17 mouse cellular contexts compared by ENCODE assay signal in genomic region chr15:88570697-88571096, GRCm38 (mm10). TPM values are rescaled to one million over a fixed set of nuclear protein-coding genes. Genes with fewer than 3 reads are reported as not detected.
A peak's percentile ranks its signal among the peaks of the same experiment; 100 is the strongest.
DNase-seq lines count a peak whose midpoint lies in the region; ATAC-seq and TF ChIP-seq lines count a peak whose summit lies in the region.
"Had no signal": no experiment of that assay in that cellular context is flagged by ENCODE, and none has a peak within 500 bp of the region (broad histone marks: within the 10 kb centered on the region; RNA-seq: fewer than 3 reads in every experiment).

No protein-coding gene starts in this region.

- DNase-seq in cerebellum, adult 2 months, result peak; percentile 59 to 63
- no peak for DNase-seq in cerebellum, adult 9-10 months
- no peak for DNase-seq in left cerebral cortex, adult 2 months (ENCODE audit: extremely low spot score in 1 of 2, low spot score in 2 of 2)
- no peak for DNase-seq in left cerebral cortex, postnatal 10 days (ENCODE audit: extremely low spot score in 1 of 2, low spot score in 2 of 2)
- peak; percentile 75 for DNase-seq in retina, embryonic 14.5 days (ENCODE audit: low spot score)
- DNase-seq: adrenal gland, postnatal 10 days; forebrain, postnatal 0 days; gastrocnemius, postnatal 36 days; kidney, postnatal 14 days; lung, postnatal 36 days had no signal

- no peaks in the 10 kb centered on the region for H3K27me3 ChIP-seq in cerebellum, adult 2 months (ENCODE audit: control insufficient read depth, insufficient read depth, low read length)
- no peaks in the 10 kb centered on the region for H3K27me3 ChIP-seq in hindbrain, embryonic 13.5 days
- H3K27me3 ChIP-seq in kidney, embryonic 16.5 days (ENCODE audit: insufficient read depth, low read length), result no peaks in the 10 kb centered on the region
- H3K27me3 ChIP-seq in liver, embryonic 12.5 days (replicated peaks), result no peaks in the 10 kb centered on the region
- H3K27me3 ChIP-seq: heart, embryonic 13.5 days; liver, embryonic 15.5 days had no signal

- no peaks in the 10 kb centered on the region for H3K9me3 ChIP-seq in hindbrain, embryonic 13.5 days
- H3K9me3 ChIP-seq in kidney, embryonic 16.5 days (ENCODE audit: low read length), result no peaks in the 10 kb centered on the region
- no peaks in the 10 kb centered on the region for H3K9me3 ChIP-seq in liver, embryonic 12.5 days (replicated peaks)
- H3K9me3 ChIP-seq: heart, embryonic 13.5 days had no signal

- WGBS in cerebellum, adult 2 months, result 19% methylated on average over 17 of the region's 17 CpGs
- WGBS in hindbrain, embryonic 13.5 days, result 47% methylated on average over 17 of the region's 17 CpGs
- WGBS in kidney, embryonic 16.5 days, result 60% methylated on average over 17 of the region's 17 CpGs
- WGBS in liver, embryonic 12.5 days (ENCODE audit: insufficient replicate concordance), result 61% methylated on average over 17 of the region's 17 CpGs

- ATAC-seq in hindbrain, embryonic 13.5 days (ENCODE audit: low FRiP score), result no peak; the same call in 1 of the 2 replicates
- ATAC-seq in kidney, embryonic 16.5 days (ENCODE audit: low FRiP score, low TSS enrichment), result no peak
- no peak for ATAC-seq in liver, embryonic 12.5 days
- ATAC-seq: forebrain, postnatal 0 days had no signal

- no peak for TF ChIP-seq POLR2A in cerebellum, adult 2 months (IDR thresholded peaks at IDR 0.05; ENCODE audit: borderline replicate concordance, insufficient read depth, low read length)

- H3K4me2 ChIP-seq in hindbrain, embryonic 13.5 days, result no peak overlapping the region
- H3K4me2 ChIP-seq in kidney, embryonic 16.5 days (replicated peaks; ENCODE audit: low read depth, low read length), result no peak overlapping the region
- no peak overlapping the region for H3K4me2 ChIP-seq in liver, embryonic 12.5 days
- H3K4me2 ChIP-seq: heart, embryonic 13.5 days; liver, embryonic 15.5 days had no signal

- no peak overlapping the region for H3K27ac ChIP-seq in cerebellum, adult 2 months (ENCODE audit: insufficient read depth, low read length)
- no peak overlapping the region for H3K27ac ChIP-seq in left cerebral cortex, adult 2 months
- H3K27ac ChIP-seq in hindbrain, embryonic 13.5 days, result peak overlapping the region; percentile 35; the same call in 1 of the 2 replicates
- no peak overlapping the region for H3K27ac ChIP-seq in kidney, embryonic 16.5 days (ENCODE audit: low read length)
- no peak overlapping the region for H3K27ac ChIP-seq in liver, embryonic 12.5 days
- H3K27ac ChIP-seq: heart, embryonic 13.5 days; liver, embryonic 15.5 days had no signal

- peak overlapping the region; percentile 13; the same call in 1 of the 2 replicates for H3K9ac ChIP-seq in hindbrain, embryonic 13.5 days
- no peak overlapping the region for H3K9ac ChIP-seq in kidney, embryonic 16.5 days (replicated peaks; ENCODE audit: low read length)
- no peak overlapping the region for H3K9ac ChIP-seq in liver, embryonic 12.5 days
- H3K9ac ChIP-seq: forebrain, postnatal 0 days; heart, embryonic 13.5 days; liver, embryonic 15.5 days had no signal

- no peak for TF ChIP-seq CTCF in cerebellum, adult 2 months (IDR thresholded peaks at IDR 0.05; ENCODE audit: borderline replicate concordance, insufficient read depth, low read depth, low read length)
- TF ChIP-seq CTCF in left cerebral cortex, adult 2 months (IDR thresholded peaks at IDR 0.05), result no peak

- H3K4me3 ChIP-seq in cerebellum, adult 2 months (replicated peaks; ENCODE audit: insufficient read depth, low read depth, low read length), result no peak overlapping the region
- 0 out of 2 replicates have a peak overlapping the region, but pooled peaks have one; percentile 13 for H3K4me3 ChIP-seq in left cerebral cortex, adult 2 months
- no peak overlapping the region for H3K4me3 ChIP-seq in hindbrain, embryonic 13.5 days
- H3K4me3 ChIP-seq in kidney, embryonic 16.5 days (ENCODE audit: low read length), result no peak overlapping the region
- no peak overlapping the region for H3K4me3 ChIP-seq in liver, embryonic 12.5 days
- H3K4me3 ChIP-seq: heart, embryonic 13.5 days; liver, embryonic 15.5 days had no signal

- H3K4me1 ChIP-seq in cerebellum, adult 2 months (ENCODE audit: control insufficient read depth, insufficient read depth, low read length), result peaks cover 26% of the 10 kb centered on the region
- H3K4me1 ChIP-seq in hindbrain, embryonic 13.5 days (replicated peaks), result peaks cover 15% of the 10 kb centered on the region
- H3K4me1 ChIP-seq in kidney, embryonic 16.5 days (ENCODE audit: insufficient read depth, low read length), result no peaks in the 10 kb centered on the region
- H3K4me1 ChIP-seq in liver, embryonic 12.5 days, result no peaks in the 10 kb centered on the region
- H3K4me1 ChIP-seq: heart, embryonic 13.5 days; liver, embryonic 15.5 days had no signal

- intact Hi-C loops in left cerebral cortex, adult 2 months (cut with DNase I), result no loop called here
- intact Hi-C loops in left cerebral cortex, postnatal 10 days (cut with DNase I), result no loop called here

- H3K36me3 ChIP-seq in hindbrain, embryonic 13.5 days, result no peaks in the 10 kb centered on the region
- H3K36me3 ChIP-seq in kidney, embryonic 16.5 days (ENCODE audit: insufficient read depth, low read length), result no peaks in the 10 kb centered on the region
- no peaks in the 10 kb centered on the region for H3K36me3 ChIP-seq in liver, embryonic 12.5 days
- H3K36me3 ChIP-seq: heart, embryonic 13.5 days; liver, embryonic 15.5 days had no signal

RNA-seq across cellular contexts. Expression of gene Zdhhc25, which starts 29.4 kb away (rescaled TPM):
- polyA plus RNA-seq in cerebellum, adult 2 months (2012; rRNA removed), result not detected in 2 replicates
- not detected for total RNA-seq in left cerebral cortex, adult 2 months (2021)
- not detected for total RNA-seq in left cerebral cortex, postnatal 10 days (2021)
- polyA plus RNA-seq in hindbrain, embryonic 13.5 days (2015; fragmentation: Nextera tagmentation; extraction: Ambion mirVana), result not detected in 2 replicates
- polyA plus RNA-seq in kidney, embryonic 16.5 days (2015; fragmentation: Nextera tagmentation; extraction: Ambion mirVana), result not detected in 2 replicates
- polyA plus RNA-seq in liver, embryonic 12.5 days (2016; fragmentation: Nextera tagmentation; extraction: Ambion mirVana), result not detected in 2 replicates
- total RNA-seq: adrenal gland, postnatal 10 days; forebrain, postnatal 0 days; gastrocnemius, postnatal 36 days had no signal
- polyA plus RNA-seq: forebrain, postnatal 0 days; heart, embryonic 13.5 days; intestine, embryonic 14.5 days; liver, embryonic 15.5 days; spleen, adult 2 months had no signal

Comparison
In these comparisons a context has a peak if more than half of its experiments do, and no peak if none do; other contexts are left out.
1. DNase-seq: peak in cerebellum, adult 2 months (2 of 2) and retina, embryonic 14.5 days (single experiment); none in cerebellum, adult 9-10 months (single experiment), left cerebral cortex, adult 2 months (0 of 2) and left cerebral cortex, postnatal 10 days (0 of 2).